Mouse (Mus musculus) gastrocnemius, postnatal 4 days (tissue): Measurements from ENCODE around the gene Naa80. TPM values are rescaled to one million over a fixed set of nuclear protein-coding genes. Genes with fewer than 3 reads are reported as not detected.

ENCODE experiments used
- DNase-seq, 2 experiments: peaks; one replicate each; pipeline ENCODE4 v3.0.0; 2021 to 2022; ENCODE audit warnings: low spot score in 2 of 2, mixed read lengths in 2 of 2
- total RNA-seq, 2 experiments: library from RNA; stranded (reverse); gene quantifications; 2 replicates each; pipeline ENCODE4 v1.2.3; 2021

The Naa80 gene
- total RNA-seq, 2 experiments from 2014 or later = 15.5 to 20.5 TPM

DNA sequence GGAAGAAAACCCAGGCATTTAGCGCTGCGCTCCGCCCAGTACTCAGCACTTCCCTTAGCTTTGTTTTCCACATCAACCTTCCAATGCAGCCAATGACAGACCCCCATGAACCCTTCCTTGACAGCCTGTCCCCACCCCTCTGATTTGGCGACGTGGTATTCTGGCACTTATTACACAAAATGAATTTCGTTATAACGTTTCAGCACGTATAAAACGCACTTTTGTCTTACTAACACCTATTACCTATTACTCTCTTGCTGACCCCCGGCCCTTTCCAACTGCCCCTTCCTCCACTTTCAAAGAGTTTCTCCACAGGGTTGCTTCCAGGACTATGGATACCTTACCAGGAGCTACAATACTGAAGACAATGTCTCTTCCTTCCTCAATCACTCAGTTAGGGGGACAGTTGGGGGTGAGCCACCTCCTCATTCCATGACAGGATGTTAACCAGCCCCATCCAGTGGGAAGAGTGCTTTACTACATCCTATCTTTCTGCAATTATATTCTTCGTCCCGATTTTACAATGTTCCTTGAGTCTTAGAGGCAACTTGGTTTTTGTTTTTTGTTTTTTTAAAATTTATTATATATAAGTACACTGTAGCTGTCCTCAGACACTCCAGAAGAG lies 34.4 kb downstream of the Naa80 start:
- peak in 1 of 2 experiments; percentile 58 for DNase-seq

DNA sequence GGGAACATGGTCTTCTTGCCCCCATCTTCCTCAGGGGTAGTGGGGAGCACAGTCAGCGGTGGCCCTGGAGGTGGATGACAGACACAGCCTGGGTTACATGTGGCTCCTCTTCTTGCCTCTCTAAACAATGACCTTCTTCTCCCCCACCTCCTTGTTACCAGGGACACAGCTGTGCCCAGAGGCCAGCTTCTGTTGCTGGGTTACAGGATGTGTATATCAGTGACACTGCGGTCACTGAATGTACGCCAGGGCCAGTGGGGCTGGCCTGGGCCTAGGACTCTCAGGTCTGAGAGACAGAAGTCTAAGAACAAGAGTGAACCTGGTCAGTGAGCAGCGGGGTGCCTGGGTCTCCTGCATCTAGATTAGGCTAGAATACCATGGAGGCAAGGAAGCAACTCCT lies 36.3 kb downstream of the Naa80 start:
- no peak for DNase-seq

DNA sequence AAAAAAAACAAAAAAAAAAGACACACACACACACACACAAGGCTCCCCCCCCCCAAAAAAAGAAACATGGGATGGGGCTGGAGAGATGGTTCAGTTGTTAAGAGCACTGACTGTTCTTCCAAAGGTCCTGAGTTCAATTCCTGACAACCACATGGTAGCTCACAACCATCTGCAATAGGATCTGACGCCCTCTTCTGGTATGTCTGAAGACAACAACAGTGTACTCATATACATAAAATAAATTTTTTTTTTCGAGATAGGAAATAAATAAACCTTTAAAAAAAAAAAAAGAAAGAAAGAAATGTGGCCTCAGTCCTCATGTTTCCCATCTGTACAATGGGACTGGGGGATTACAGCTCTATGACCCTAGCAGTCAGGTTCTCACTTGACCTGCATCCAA lies 38.8 kb downstream of the Naa80 start:
- DNase-seq = no peak

DNA sequence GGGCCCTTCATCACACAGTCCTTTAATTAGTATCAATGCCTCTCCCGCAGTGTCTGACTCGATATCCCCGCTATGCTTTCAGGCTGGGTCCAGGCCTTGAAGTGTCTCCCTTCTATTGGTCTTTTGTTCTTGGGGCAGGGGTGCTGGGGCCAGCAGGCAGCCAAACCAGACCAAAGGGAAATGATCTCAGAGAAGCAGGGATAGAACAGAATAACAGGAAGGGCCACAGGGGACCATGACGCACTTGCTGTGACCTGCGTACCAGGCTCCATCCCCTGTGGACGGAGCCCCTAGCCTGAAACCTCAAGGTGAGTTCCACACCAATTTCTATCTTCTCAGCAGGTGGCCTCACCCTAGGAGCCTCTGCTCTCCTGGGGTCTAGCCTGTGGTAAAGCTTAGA lies 39.4 kb downstream of the Naa80 start:
- no peak for DNase-seq

DNA sequence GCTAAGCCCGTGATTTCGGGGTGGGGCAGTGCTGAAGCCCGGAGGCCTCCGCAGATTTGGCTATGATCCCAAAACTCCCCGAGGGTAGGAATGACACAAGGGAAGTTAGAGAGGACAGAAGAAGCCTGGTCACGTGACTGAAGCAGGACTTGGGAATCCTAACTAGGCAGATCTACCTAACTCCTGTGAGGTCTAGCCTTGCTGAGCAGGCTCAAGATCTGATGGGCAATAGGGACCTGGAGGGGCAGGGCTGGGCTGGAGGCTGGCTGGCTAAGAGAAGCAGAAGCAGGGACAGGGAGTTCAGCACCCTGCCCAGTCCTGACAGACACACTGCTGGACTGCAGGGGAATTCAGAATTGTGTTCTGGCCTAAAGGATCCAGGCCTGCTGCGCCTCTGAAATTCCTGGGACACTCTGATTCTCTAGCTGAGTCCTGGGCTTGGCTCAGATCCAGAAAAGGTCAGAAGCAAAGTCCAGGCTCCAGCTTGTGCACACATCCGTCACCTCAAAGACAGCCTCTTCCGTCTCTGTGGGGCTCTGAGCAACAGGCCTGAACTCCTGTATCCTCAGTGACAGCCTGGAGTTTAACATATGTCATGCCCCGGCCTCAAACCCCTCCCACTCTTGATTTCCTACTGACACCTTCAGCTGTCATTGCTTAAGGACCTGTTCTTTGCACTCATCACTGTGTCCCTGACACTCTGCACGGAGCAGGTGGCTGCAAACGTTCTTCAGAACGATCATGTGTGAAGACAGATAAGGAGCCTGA lies 40.3 kb downstream of the Naa80 start:
- DNase-seq = no peak

DNA sequence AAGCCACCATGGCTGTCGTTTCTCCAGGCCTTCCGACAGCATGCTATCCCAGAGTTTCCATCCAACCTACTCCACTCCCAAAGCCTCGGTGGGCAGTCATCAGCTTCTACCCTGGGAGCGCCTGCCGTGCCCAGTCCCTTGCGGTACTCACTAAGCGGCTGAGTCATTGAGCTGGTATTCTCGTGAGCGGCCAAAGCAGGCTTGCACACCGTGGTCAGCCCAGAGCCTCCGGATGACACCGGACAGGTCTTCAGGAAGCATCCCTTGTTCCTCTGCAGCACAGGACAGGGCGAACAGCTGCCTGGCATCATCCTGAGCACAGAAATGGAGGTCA lies 40.8 kb downstream of the Naa80 start:
- DNase-seq = no peak

DNA sequence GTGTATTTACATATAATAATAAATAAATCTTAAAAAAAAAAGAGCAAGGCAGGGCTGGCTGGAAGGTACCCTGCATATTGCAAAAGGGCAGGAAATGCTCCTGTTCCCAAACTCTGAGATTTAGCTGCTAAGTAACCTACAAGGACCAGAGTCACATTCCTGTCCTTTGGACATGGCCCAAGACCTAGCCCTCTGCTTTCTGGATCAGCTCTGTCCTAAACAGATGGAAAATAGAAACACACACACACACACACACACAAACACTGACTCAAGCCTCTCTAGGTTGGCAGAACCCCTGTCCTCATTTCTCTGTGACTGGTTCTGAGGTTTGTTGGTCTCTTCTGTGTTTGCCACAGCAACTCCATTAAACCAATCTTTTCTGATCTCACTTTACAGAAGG lies 42.3 kb downstream of the Naa80 start:
- no peak for DNase-seq

DNA sequence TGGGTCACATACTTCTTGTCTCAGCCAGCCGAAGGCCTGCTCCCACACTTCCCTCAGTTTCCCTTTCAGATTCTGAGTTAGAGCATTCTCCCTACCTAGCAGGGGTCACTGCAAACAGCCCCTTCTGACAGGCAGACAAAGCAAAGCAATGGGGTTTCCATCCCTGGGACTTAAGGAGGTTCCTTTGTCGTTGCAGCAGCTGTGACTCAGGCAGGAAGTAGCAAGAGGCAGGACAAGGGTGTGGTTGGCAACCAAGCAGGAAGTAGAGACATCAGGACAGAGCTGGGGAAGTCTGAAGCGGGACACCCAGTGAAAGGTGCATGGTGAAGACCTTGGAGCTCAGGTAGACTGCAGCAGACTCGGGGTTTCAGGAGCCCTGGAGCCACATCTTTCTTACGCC lies 45.9 kb downstream of the Naa80 start:
- DNase-seq = no peak

DNA sequence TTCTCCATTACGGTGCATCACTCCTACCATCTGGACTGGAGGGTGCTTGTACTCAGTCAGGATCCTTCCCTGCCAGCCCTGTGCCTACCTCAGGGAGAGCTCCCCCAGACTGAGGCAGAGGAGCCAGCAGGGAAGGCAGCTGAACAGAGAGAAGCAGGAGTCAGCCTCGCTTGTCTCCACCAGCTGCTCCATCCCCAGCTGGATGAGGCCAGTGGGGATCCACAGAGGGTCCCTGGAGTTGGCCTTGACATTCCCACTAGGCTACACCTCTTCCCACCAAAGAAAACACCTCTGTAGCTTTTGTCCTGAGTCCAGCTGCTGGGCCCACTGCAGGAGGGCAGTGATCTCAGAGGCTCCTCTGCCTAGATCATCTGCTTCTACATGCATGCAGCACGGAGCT lies 46.3 kb downstream of the Naa80 start:
- no peak for DNase-seq

DNA sequence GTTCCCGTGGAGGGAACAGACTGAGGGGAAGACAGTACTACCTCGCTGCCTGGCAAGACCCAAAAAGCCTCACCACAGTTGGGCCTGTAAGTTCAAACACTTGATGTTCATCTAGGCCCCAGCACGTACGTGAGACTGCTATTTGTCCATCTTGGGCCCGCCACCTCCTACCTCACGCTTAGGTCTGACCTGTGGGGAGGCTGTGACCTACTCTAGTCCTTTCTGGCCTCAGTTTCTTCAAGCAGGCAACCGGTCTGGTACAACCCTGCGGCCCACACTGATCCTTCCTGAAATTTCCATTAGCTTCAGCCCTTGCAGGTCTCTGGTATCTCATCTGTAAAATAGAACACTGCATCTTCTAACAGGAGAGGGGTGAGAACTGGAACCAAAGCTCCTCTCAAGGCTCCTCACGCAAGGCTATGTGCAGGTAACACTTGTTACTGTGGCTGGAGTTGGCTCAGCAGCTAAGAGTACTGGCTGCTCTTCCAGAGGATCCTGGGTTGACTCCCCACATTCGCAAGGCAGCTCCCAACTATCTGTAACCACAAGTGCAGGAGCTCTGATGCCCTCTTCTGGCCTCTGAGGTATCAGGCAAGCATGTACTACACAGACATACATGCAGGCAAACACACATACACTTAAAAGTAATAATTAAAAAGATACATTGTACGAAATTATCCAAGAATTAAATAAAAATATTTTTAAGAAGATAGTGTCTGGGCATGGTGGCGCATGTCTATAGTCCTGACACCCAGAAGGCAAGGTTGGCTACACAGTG lies 46.9 kb downstream of the Naa80 start:
- DNase-seq = no peak

DNA sequence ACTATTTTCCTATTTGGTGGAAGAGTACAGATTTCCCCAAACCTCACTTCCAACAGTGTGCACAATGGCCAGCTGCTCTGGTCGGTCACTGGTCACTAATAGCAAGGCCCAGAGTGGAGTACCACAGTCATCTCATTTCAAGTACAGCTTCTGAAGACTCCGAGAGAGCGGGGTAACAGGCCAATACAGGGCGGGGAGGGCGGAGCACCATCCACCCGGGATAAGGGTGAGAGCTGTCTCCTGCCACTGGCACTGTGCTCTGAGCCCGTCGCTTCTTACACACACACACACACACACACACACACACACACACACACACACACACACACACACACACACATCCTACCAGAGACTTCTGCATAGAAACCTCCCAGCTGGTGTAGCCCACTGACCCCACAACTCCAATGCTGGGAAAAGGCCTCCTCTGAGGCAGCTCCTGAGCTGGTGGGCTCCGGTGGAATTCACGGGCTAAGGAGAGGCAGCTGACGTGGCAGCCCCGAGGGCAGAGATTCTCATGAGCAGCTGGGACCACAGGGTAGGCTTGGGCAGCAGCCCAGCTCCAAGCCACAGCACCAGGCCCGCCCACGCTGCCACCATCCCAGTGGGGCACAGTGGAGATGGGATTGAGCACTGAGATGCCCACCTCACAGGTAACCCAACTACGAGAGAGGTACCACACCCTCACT lies 47.6 kb downstream of the Naa80 start:
- DNase-seq = peak in 1 of 2 experiments; percentile 59

DNA sequence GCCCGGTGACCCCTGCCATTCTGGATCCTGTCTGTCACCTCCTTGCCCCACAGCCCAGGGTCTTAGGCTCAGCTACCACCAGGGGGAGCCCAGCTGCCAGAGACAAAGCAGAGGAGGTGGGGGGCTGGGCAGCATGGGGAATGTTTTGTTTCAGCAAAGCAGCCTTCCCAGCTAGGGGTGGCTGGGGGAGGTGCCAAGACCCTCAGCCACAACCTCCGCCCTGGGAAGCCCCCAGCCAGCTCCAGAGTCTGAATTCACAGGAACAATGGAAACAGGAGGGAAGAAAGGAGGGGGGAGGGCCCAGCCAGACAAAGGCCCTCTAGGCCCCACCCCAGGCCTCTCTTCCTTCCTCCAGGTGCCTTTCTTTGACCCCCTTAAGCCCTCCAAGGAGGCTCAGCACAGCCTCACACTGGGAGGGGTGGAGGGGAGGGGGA lies 48.2 kb downstream of the Naa80 start:
- DNase-seq = peak; percentile 78 to 90

DNA sequence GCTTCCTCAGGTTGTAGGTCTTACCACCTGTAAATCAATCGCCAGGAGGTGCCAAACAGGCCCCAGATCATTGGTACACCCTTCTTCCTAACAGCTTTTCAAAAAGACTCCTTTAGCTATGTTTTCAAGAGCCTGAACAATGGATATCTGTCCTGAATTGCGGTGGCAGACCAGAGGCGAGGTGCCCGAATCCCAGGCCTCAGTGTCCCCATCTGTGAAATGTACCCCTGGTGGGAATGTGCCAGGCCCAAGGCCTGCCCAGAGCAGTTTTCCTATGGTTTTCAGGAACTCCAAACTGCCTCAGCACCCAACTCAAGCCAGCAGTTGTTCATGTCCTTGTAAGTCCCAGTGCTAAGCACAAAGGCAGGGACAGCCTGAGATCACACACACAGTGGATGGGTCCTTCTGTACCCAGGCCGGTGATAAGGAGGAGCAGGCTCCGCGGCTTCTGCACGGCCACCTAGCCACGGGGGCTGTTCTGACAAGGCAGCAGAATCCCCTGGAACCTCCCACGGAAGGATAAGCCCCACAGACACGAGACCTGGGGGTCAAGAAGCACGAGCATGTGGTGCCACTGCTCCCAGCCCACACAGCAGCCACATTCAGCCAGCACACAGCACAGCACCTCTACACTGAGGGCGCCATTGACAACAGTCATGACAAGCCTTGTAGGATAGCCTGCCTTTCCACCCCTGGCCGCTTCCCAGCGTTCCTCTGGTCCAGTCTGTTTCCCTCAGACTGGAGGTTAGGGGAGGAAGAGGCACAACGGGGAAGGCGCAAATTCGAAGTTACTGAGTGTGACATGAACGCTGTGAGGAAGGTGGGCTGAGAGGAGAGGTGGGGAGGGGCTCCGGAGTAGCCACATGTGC lies 48.9 kb downstream of the Naa80 start:
- DNase-seq = no peak

DNA sequence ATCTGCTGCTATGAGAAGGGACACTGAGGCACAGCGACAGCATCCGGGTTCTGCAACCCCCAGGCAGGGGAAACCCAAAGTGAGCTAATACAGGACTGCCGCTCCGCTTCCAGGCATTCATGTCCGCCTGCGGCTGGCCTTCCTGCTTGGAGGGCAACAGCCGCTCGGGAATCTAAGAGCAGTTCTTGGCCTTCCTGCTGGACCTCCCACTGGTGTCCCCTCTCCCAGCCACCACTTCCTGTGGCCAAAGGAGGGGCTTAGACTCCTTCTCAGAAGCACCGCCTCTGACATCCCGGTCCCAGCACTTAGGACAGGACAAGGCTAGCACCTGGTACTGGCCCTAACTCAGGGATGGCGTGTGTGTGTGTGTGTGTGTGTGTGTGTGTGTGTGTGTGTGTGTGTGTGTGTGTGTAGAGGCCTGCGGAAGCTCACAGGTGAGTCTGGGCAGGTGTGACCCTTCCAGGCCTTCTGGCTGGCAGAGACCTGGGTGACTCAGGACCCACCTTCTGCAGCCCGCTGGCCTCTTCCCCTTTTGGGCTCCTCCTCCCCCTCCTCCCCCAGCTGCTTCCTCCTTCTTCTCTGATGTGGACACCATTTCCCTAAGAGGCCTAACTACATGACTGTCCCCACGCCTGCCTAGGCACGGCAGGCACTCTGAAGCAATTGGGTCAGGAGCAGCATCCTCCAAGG lies 50.2 kb downstream of the Naa80 start:
- DNase-seq = no peak

DNA sequence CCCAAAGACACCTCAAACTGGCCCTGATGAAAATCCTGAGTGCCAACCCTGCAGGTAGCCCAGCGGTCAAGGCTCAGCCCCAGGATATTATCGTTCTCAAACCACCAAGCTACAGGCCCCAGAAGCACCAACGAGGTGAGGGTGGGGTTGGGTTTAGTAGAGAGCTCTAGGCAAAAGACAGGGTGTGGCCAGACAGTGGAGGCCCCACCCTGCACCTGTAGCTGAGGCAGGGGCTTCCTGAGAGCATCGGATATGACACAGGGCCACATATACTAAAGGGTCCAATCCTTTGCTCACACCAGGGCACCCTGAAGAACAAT lies 50.7 kb downstream of the Naa80 start:
- DNase-seq = no peak

DNA sequence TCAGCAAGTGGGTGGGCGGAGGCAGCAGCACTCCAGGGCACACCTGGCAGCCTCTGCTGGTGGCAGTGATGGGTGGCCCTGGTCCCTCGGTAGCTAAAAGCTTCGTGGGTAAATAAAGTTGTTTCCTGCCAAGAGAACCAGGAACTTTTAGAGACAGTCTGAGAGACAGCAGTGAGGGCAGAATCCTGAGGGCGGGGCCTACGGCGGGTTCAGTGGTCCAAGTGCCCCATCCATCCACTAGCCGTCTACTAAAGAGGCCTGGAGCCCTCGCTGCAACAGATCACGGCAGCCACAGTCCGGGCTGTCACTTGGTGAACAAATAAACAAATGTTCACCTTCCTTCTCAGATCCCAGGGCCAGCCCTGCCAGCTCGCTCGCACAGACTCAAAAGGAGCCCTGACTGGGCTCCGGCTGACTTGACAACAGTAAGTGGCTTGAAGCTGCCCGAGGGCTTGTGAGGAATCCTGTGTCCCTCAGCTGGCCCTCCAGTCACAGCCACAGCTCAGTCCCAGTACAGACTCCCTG lies 51.3 kb downstream of the Naa80 start:
- DNase-seq = no peak

DNA sequence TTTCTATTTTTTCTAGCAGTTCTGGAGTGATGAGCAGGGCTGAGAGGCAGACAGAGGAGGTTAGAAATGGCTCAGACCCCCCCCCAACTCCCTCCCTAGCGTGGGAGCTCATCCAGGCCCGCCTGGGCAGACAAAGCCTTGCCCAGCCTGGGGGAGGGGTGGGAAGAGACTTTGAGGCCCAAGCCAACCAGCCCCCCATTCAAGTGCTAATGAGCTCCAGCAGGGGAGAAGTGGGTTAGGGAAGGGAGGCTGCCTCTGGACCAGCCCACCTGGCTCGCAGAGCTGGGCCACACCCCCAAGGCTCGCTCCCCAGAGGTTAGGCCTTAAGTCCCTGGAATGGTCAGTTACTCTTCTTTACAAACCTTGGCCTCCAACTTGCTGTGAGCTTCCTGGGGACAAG lies 51.9 kb downstream of the Naa80 start:
- peak in 1 of 2 experiments; percentile 35 for DNase-seq

DNA sequence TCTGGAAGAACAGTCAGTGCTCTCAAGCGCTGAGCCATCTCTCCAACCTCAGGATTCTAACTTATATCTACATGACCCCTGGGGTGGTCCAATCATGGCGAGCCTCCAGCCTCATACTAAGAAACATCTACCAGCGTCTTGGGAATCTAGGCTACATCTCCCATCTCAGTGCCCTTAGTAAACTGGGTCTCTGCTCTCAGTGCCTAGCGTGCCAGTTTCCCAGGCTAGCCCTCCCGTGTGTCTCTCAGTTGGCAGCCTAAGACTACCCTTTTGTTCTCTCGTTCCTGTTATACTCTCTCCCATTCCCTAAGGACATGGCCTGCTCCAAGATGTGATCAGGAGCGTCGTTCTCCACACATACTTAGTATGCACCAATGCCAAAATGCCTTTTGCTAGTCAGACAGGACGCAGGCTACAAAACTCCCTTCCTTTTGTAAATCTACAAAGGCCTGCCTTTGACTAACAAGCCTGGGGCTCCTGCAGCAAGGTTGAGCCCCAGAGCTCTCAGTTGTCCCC lies 52.7 kb downstream of the Naa80 start:
- no peak for DNase-seq

DNA sequence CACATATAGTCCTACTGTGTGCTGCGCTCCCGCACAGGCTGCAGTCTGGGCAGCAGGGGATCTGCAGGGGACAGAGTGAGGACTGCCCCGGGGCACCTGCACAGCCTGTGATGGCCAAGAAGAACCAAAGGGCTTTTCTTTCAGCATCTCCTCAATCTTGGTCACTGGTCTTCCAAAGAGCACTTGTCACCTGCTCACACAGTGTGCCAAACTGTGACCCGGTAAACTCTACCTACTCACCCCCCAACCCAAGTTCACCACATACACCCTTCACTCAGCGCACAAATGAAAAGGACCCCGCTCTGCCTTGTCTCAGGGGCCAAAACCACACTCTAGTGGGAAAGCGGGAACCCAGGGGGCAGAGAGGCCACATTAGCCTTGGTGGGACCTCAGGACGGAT lies 53.2 kb downstream of the Naa80 start:
- DNase-seq = no peak

DNA sequence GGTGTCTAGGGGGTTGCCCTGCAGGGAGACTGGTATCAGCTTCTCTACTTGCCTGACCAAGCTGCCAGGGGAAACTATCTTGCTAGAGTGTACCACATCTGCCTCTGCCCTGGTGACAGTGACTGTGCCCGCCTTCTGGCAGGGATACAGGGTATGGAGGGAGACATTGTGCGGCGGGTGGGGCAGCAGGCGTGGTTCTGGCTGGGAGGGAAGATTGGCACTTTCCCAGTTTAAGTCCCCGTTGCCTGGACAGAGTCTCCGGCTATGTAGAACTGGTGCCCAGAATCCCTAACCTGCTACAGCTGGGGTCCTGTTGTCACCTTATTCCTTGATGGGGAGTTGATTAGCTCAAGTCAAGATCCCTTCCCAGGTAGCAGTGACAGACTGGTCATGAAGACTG lies 53.8 kb downstream of the Naa80 start:
- DNase-seq = peak in 1 of 2 experiments; percentile 58
